Mouse (Mus musculus) ES-E14 (cell line): ENCODE data around the gene Smad5. TPM values are rescaled to one million over a fixed set of nuclear protein-coding genes. Genes with fewer than 3 reads are reported as not detected.

Experiments
- DNase-seq: peaks from one replicate; pipeline ENCODE4 v3.0.0-alpha.2; 2013; ENCODE audit warnings: low read depth, low spot score
- H3K27ac ChIP-seq: 2 replicates; pipeline ENCODE4 v1.5.1; 2012; ENCODE audit warnings: low read depth, mild to moderate bottlenecking, low read length, moderate library complexity, mixed read lengths; ENCODE audit not compliant: poor library complexity, insufficient read depth, severe bottlenecking
- H3K36me3 ChIP-seq: 2 replicates; pipeline ENCODE4 v1.6.1; 2012; ENCODE audit warnings: mild to moderate bottlenecking, low read length, moderate library complexity, mixed read lengths; ENCODE audit not compliant: control insufficient read depth, poor library complexity, insufficient read depth, severe bottlenecking
- H3K4me1 ChIP-seq, 2 experiments: fragments of 150-350 bp in 1 of 2; sonication (generic) in 1 of 2; 2 replicates each; pipeline ENCODE4 v1.6.1; 2012; ENCODE audit warnings: low read length in 2 of 2, mild to moderate bottlenecking in 1 of 2, mixed read lengths in 1 of 2; ENCODE audit not compliant: control insufficient read depth in 2 of 2, insufficient read depth in 2 of 2, poor library complexity in 1 of 2
- H3K4me3 ChIP-seq, 2 experiments: fragments of 150-350 bp in 1 of 2; sonication (generic) in 1 of 2; 2 replicates each; pipeline ENCODE4 v1.5.1; 2012; ENCODE audit warnings: low read length in 2 of 2, low read depth in 1 of 2, mild to moderate bottlenecking in 1 of 2, mixed read lengths in 1 of 2; ENCODE audit not compliant: insufficient read depth in 1 of 2, poor library complexity in 1 of 2, severe bottlenecking in 1 of 2
- H3K9ac ChIP-seq: 2 replicates; pipeline ENCODE4 v1.6.1; 2012; ENCODE audit warnings: low read depth, mild to moderate bottlenecking, low read length, mixed read lengths; ENCODE audit not compliant: poor library complexity, insufficient read depth, severe bottlenecking
- H3K9me3 ChIP-seq: fragments of 150-350 bp; sonication (generic); 2 replicates; pipeline ENCODE4 v1.6.1; 2012; ENCODE audit warnings: low read depth, mild to moderate bottlenecking, low read length; ENCODE audit not compliant: control insufficient read depth, insufficient read depth
- CHD2 ChIP-seq: IDR thresholded peaks from 2 replicates; pipeline ENCODE4 v1.6.1; 2014; ENCODE audit warnings: mild to moderate bottlenecking, low read depth, low read length, inconsistent platforms
- HCFC1 ChIP-seq: IDR thresholded peaks from 2 replicates; pipeline ENCODE4 v1.6.1; 2012; ENCODE audit warnings: low read length, inconsistent platforms, borderline replicate concordance; ENCODE audit not compliant: insufficient read depth
- MAFK ChIP-seq: IDR thresholded peaks from 2 replicates; pipeline ENCODE4 v1.6.1; 2014; ENCODE audit warnings: mild to moderate bottlenecking, low read depth, low read length, inconsistent platforms; ENCODE audit not compliant: insufficient read depth
- ZC3H11A ChIP-seq: IDR thresholded peaks from 2 replicates; pipeline ENCODE4 v1.6.1; 2012; ENCODE audit warnings: low read depth, mild to moderate bottlenecking, inconsistent platforms, low read length, borderline replicate concordance
- ZNF384 ChIP-seq: IDR thresholded peaks from 2 replicates; pipeline ENCODE4 v1.6.1; 2012; ENCODE audit warnings: low read depth, low read length, inconsistent platforms
- in situ Hi-C, 2 experiments: fragments of 600-800 bp; cut with MboI; formaldehyde crosslinking; loops; one replicate each; pipeline ENCODE4 v1.15.1; 2025; ENCODE audit warnings: low sequenced_read_pairs in 2 of 2, inconsistent platforms in 1 of 2; ENCODE audit not compliant: unreplicated experiment in 2 of 2
- total RNA-seq: library from RNA; depleted of rRNA; stranded (reverse); fragments of 300-350 nt; gene quantifications from 2 replicates; pipeline ENCODE4 v1.2.3, GENCODE M21; 2012

The Smad5 gene
- total RNA-seq, 1 experiment: 14.2 TPM

GRCm38 (mm10) chr13:56683306-56683705 lies 19.5 kb upstream of the Smad5 start:
- no peaks in the 10 kb centered on the region for H3K9me3 ChIP-seq
- no peak overlapping the region for H3K27ac ChIP-seq
- no peak for TF ChIP-seq HCFC1
- TF ChIP-seq CHD2: no peak
- TF ChIP-seq ZNF384: no peak
- TF ChIP-seq ZC3H11A: no peak
- no peak for TF ChIP-seq MAFK
- H3K4me1 ChIP-seq: 0 out of 4 replicates have a peak, but pooled peaks cover 0 to 4% of the 10 kb centered on the region in 2 experiments
- H3K36me3 ChIP-seq: no peaks in the 10 kb centered on the region
- no peak for DNase-seq
- in situ Hi-C loops: no loop called here
- no peak overlapping the region for H3K9ac ChIP-seq
- no peak overlapping the region for H3K4me3 ChIP-seq

- Histone ChIP-seq H3K36me3 (no peaks in the 10 kb centered on the region), H3K4me1 (no peaks in the 10 kb centered on the region), H3K9ac (no peak overlapping the region), H3K4me3 (no peak overlapping the region), H3K27ac (no peak overlapping the region), H3K9me3 (no peaks in the 10 kb centered on the region)
- in situ Hi-C loops: no loop called here
- TF ChIP-seq MAFK (no peak), HCFC1 (no peak)
- DNase-seq: no peak
Measured at GRCm38 (mm10) chr13:56692011-56692410, 10.8 kb upstream of the Smad5 start.

GRCm38 (mm10) chr13:56692644-56693043 lies 10.2 kb upstream of the Smad5 start:
- Histone ChIP-seq H3K9ac (no peak overlapping the region), H3K36me3 (no peaks in the 10 kb centered on the region), H3K4me3 (no peak overlapping the region), H3K27ac (no peak overlapping the region), H3K9me3 (no peaks in the 10 kb centered on the region), H3K4me1 (no peaks in the 10 kb centered on the region)
- TF ChIP-seq HCFC1: no peak
- TF ChIP-seq ZNF384: no peak
- TF ChIP-seq CHD2: no peak
- no peak for TF ChIP-seq ZC3H11A
- no peak for TF ChIP-seq MAFK
- no peak for DNase-seq
- in situ Hi-C loops: no loop called here

GRCm38 (mm10) chr13:56695701-56696100 lies 7.1 kb upstream of the Smad5 start:
- H3K9ac ChIP-seq: no peak overlapping the region
- H3K4me3 ChIP-seq: no peak overlapping the region
- H3K4me1 ChIP-seq: no peaks in the 10 kb centered on the region
- H3K27ac ChIP-seq: no peak overlapping the region
- in situ Hi-C loops: no loop called here
- H3K9me3 ChIP-seq: no peaks in the 10 kb centered on the region
- H3K36me3 ChIP-seq: no peaks in the 10 kb centered on the region
- no peak for TF ChIP-seq ZNF384
- no peak for TF ChIP-seq MAFK
- TF ChIP-seq ZC3H11A: no peak
- TF ChIP-seq HCFC1: no peak
- no peak for TF ChIP-seq CHD2
- no peak for DNase-seq

GRCm38 (mm10) chr13:56696699-56697098 lies 6.1 kb upstream of the Smad5 start:
- H3K9ac ChIP-seq: no peak overlapping the region
- H3K4me1 ChIP-seq: no peaks in the 10 kb centered on the region
- in situ Hi-C loops: no loop called here
- no peak overlapping the region for H3K4me3 ChIP-seq
- no peak for DNase-seq
- H3K9me3 ChIP-seq: no peaks in the 10 kb centered on the region
- TF ChIP-seq HCFC1 (no peak), MAFK (no peak), ZNF384 (no peak), ZC3H11A (no peak), CHD2 (no peak)
- no peak overlapping the region; the same call in 1 of the 2 replicates for H3K27ac ChIP-seq
- H3K36me3 ChIP-seq: no peaks in the 10 kb centered on the region
